Mouse (Mus musculus) left cerebral cortex, postnatal 36 days (tissue): ENCODE results near the gene Sema4c. TPM values are rescaled to one million over a fixed set of nuclear protein-coding genes. Genes with fewer than 3 reads are reported as not detected.

Experiments
- DNase-seq, 2 experiments: peaks; one replicate each; pipeline ENCODE4 v3.0.0; 2021 to 2022; ENCODE audit warnings: low spot score in 2 of 2, mixed read lengths in 1 of 2
- intact Hi-C: fragments of 180-260 bp; cut with DNase I; formaldehyde crosslinking; loops from one replicate; pipeline ENCODE4 v1.15.1; 2025
- total RNA-seq, 2 experiments: library from RNA; stranded (reverse); gene quantifications; 2 replicates each; pipeline ENCODE4 v1.2.3; 2021

The Sema4c gene
- total RNA-seq, 2 experiments from 2014 or later: 15.8 to 16.4 TPM

DNA sequence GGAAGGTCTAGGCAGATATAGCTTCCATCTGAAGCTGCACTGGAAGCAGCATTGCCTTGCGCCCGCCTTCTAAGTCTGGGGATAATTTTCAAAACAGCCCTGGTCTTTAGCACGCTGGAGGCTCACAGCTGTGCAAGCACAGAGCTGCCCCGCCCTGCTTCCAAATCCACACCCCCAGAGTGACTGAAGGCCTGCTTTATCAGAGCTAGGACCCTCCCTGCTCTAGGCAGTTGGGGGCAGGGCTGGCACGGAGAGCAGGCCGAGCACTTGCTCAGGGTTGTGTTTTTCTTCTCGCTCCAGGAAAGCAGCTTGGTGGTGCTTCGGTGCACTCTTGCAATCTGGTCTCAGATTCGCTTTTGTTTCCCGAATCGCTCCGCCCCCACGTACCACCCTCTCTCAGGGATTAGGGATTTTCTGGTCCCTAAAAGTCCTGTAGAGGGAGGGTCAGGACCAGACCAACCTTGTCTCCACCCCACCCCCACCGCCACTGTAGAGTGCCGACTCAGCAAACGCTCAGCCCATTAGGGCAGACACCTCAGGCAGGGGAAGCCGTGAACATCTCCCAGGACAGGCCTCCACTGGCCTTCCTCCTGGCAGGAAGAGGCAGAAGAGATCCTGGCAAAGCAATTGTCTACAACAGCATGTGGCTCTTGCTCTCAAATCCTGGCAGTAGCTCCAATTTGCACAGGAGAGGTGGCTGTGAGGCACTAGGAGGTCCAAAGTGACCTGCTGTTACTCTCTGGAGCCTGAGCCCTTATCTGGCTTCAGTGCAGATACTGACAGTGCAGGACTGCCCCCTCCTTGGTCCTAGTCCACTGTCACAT, 22.4 kb upstream of the Sema4c start:
- intact Hi-C loops: no loop called here
- DNase-seq: peak; percentile 40 to 50

GRCm38 (mm10) chr1:36579974-36580383, 21.8 kb upstream of the Sema4c start:
- intact Hi-C loops: no loop called here
- DNase-seq: no peak

GRCm38 (mm10) chr1:36576991-36577675, 19.0 kb upstream of the Sema4c start:
- DNase-seq: no peak
- intact Hi-C loops: no loop called here

GRCm38 (mm10) chr1:36575347-36575746, 17.2 kb upstream of the Sema4c start:
- intact Hi-C loops: no loop called here

GRCm38 (mm10) chr1:36574196-36574955, 16.2 kb upstream of the Sema4c start:
- intact Hi-C loops: no loop called here
- no peak for DNase-seq

More at GRCm38 (mm10) chr1:36575347-36575746, 17.2 kb upstream of the Sema4c start:
- no peak for DNase-seq

DNA sequence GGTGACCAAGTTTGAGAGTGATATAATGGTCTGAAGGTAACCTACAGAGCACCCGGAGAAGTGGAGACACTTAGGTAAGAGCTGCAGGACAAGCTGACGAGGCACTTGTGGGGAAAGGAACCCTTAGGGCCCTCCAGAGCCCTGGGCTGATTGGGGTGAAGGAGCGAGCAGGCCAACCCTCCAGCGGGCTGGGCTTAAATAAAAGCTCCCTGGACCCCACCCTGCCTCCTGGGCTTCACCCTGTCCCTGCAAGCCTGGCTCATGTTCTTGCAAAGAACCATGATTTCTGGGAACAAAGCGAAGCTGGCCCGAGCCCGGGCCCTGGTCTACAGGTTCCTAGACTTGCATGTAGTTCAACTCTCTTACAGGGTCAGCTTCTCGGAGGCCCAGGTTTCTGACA, 15.4 kb upstream of the Sema4c start:
- intact Hi-C loops: no loop called here
- no peak for DNase-seq

DNA sequence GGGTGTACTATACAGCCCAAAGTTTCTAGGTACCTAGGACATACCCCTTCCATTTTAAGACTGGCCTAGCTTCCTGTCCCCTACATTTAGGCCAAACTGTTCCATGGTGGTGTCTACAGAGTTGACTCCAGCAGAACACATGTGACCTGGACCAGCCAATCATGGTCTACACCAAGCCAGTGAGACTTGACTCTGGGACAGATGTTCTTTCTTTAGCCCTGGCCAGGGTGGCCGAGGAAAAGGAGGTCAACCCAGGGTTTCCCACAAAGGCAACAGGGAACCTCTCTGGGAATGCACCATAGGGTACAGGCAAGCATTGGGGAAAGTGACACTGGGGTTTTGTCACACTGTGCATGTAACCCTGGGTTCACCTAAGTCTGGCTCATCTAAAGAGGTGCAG, 14.6 kb upstream of the Sema4c start:
- intact Hi-C loops: no loop called here

DNA sequence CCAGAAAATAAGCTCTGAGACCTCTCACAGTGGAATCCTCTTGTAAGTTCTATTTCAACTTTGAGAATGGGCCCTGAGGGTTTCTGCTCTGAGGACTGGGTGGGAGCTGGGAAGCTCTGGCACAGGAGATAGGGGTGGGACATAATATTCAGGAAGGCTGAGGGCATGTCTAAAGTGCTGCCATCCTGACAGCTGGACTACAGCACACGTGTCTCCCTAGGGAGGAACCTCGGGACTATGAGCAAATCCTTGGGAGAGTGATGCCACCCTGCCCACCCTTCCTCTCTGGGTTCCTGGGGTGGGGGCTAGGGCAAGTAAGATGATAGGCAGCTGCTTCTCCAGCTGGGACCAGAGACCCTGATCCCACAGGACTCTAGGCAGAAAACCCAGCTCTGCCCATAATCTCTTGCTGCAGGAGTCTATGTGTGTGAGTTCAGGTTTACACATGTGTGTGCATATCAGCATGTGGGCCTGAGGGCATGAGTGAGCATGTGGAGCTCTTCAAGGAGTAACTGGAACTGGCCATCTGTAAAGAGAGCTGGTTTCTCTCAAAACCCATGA, 14.1 kb upstream of the Sema4c start:
- intact Hi-C loops: no loop called here
- no peak for DNase-seq

More for the DNA sequence above, 14.6 kb upstream of the Sema4c start:
- no peak for DNase-seq

DNA sequence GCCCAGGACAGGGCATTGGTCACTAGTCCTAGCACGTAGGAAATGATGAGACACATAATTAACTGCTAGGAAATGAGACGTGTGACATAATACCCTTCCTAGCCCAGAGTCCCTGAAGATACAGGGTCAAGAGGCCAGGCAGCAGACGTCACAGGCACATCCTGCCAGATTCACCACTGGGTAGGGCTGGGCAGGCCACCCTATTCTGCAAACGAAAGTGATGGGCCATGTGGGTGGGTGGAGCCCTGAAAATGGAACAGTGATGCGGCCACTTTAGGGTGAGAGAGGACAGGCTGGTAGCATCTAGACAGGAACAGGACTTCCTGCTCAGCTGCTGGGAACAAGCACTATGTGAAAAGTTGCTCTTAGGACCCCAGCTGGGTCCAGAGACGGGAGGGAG, 13.5 kb upstream of the Sema4c start:
- intact Hi-C loops: no loop called here
- DNase-seq: no peak

GRCm38 (mm10) chr1:36570320-36570719, 12.2 kb upstream of the Sema4c start:
- no peak for DNase-seq
- intact Hi-C loops: no loop called here

GRCm38 (mm10) chr1:36569694-36570276, 11.6 kb upstream of the Sema4c start:
- DNase-seq: no peak
- intact Hi-C loops: no loop called here

GRCm38 (mm10) chr1:36568776-36569175, 10.6 kb upstream of the Sema4c start:
- no peak for DNase-seq
- intact Hi-C loops: no loop called here

GRCm38 (mm10) chr1:36567818-36568603, 9.9 kb upstream of the Sema4c start:
- intact Hi-C loops: no loop called here
- DNase-seq: no peak

DNA sequence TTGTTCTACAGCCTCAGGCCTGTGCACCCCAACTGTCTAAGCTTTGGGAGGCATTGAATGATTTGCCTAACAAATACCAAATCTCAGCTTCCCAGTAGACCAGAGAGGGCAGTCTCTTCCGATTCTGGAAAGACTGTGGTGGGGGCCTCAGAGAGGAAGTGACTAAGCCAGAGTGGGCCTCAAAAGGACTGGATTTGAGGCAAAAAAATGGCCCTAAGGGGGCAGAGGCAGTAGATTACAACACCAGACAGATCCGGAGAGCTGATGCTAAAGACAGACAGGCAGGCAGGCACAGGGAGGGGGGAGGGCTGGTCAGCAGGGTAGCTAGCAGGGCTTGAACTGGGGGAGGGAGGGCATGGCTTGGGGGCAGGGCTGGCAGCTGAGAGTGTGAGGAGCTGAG, 8.3 kb upstream of the Sema4c start:
- intact Hi-C loops: no loop called here
- DNase-seq: no peak

DNA sequence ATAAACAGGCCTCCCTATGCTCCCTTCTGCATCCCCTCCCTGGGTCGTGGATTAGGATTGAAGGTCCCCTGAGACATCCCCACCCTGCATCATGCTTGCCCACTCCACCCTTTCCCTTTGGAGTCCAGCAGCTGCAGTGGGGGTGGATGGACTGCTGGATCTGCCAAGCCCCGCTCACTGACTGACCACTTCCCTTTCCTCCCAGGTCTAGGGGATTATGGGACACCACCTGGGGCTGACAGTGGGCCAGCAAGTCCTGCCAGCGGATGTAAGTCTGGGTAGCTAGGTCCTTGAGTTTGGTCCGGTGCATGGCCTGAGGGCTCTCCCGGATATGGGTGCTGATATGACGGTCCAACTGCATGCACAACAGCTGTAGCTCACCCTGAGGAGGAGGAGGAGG, 6.0 kb upstream of the Sema4c start:
- intact Hi-C loops: no loop called here
- no peak for DNase-seq

DNA sequence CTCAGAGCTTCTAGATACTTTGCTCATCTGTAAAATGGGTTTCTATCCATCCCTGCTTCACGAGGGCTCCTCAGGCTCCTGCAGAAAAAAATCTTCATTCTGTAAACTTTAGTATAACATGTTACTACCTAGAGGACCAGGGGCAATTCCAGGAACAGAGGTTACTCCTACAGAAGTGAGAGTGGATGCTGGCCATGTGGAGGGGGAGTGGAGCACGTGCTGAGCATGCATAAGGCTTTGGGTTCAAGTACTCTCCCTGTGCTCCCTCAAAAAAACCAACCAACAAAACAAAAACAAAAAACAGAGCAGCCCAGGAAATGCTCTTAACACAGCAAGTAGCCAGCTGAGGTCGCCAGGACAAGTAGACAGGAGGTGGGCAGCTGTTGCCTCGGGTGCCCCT, 5.5 kb upstream of the Sema4c start:
- no peak for DNase-seq
- intact Hi-C loops: no loop called here

DNA sequence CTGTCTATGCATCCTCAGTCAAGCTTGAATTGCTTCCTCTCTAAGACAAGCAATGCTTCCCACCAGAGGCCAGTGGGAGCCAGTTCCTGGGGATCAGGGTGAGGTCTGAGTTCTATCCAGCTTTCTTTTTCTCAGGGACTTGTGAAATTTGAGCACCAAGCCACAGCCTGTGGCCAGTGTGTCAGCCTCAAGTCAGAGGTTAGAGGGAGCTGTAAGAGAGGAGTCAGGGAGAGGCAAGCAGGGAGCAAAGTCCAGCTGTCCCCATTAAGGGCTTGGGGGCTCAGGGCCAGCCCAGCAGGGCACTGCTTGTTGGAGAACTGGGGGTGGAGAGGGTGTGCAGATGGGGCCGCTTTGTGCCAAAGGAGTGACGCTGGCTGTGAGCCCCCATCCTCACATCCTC, 5.0 kb upstream of the Sema4c start:
- intact Hi-C loops: no loop called here
- DNase-seq: no peak

- intact Hi-C loops: no loop called here
- no peak for DNase-seq
Measured at GRCm38 (mm10) chr1:36562388-36562787, 4.2 kb upstream of the Sema4c start.

DNA sequence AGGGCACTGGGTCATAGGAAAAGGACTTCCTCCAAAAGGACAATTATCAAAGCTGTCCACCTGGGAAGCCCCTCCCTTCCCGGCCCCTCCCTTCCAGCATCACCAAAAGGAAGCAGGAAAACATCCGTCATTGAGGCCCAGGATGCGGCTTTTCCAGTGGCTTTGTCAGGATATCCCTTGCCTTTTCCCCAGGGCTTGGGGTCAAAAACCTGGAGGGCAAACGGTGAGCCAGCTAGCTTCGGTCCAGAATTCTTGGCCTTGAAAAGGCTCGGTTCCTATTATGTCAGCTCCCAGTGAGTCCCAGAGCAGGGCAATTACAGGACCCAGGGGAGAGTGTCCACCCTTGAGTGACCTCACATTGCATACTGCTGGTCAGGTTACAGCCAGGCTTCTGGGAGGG, 2.8 kb upstream of the Sema4c start:
- DNase-seq: no peak
- intact Hi-C loops: no loop called here
